Mouse (Mus musculus) gonadal fat pad, adult 2 months (tissue): ENCODE results near the gene Cd93. TPM values are rescaled to one million over a fixed set of nuclear protein-coding genes. Genes with fewer than 3 reads are reported as not detected.

ENCODE experiments used
- DNase-seq: peaks from one replicate; pipeline ENCODE4 v3.0.0-alpha.2; 2012; ENCODE audit warnings: low read depth
- polyA plus RNA-seq: library from polyadenylated mRNA; depleted of rRNA; stranded (reverse); fragments of >200 nt; gene quantifications from 2 replicates; pipeline ENCODE4 v1.2.3, GENCODE M21; 2012

Gene Cd93
- polyA plus RNA-seq, 1 experiment, result 20.1 TPM

GRCm38 (mm10) chr2:148442172-148442571 lies 1.2 kb downstream of the Cd93 start:
- DNase-seq, result no peak

- DNase-seq, result no peak
Observed at GRCm38 (mm10) chr2:148441421-148441820, 1.9 kb downstream of the Cd93 start.

GRCm38 (mm10) chr2:148439691-148440276 lies 3.6 kb downstream of the Cd93 start:
- no peak for DNase-seq

- no peak for DNase-seq
Observed at GRCm38 (mm10) chr2:148436285-148436684, 7.1 kb downstream of the Cd93 start.

GRCm38 (mm10) chr2:148432346-148432745 lies 11.0 kb downstream of the Cd93 start:
- no peak for DNase-seq

GRCm38 (mm10) chr2:148430941-148431340 lies 12.4 kb downstream of the Cd93 start:
- no peak for DNase-seq

GRCm38 (mm10) chr2:148429001-148429505 lies 14.3 kb downstream of the Cd93 start:
- DNase-seq, result no peak

- no peak for DNase-seq
Observed at GRCm38 (mm10) chr2:148428523-148428922, 14.8 kb downstream of the Cd93 start.

GRCm38 (mm10) chr2:148427553-148427952 lies 15.8 kb downstream of the Cd93 start:
- DNase-seq, result no peak

- DNase-seq, result no peak
Observed at GRCm38 (mm10) chr2:148425709-148426382, 17.5 kb downstream of the Cd93 start.

- no peak for DNase-seq
Observed at GRCm38 (mm10) chr2:148421706-148422105, 21.7 kb downstream of the Cd93 start.

- no peak for DNase-seq
Observed at GRCm38 (mm10) chr2:148421112-148421511, 22.3 kb downstream of the Cd93 start.

GRCm38 (mm10) chr2:148419776-148420175 lies 23.6 kb downstream of the Cd93 start:
- DNase-seq, result no peak

GRCm38 (mm10) chr2:148419151-148419550 lies 24.2 kb downstream of the Cd93 start:
- DNase-seq, result no peak

GRCm38 (mm10) chr2:148409821-148410220 lies 33.5 kb downstream of the Cd93 start:
- no peak for DNase-seq

GRCm38 (mm10) chr2:148409141-148409540 lies 34.2 kb downstream of the Cd93 start:
- DNase-seq, result no peak

- no peak for DNase-seq
Observed at GRCm38 (mm10) chr2:148408761-148409120, 34.6 kb downstream of the Cd93 start.

GRCm38 (mm10) chr2:148407870-148408760 lies 35.2 kb downstream of the Cd93 start, which contains the start of gene Thbd:
Gene Thbd, minus strand, starts transcription at chr2:148408188.
- no peak for DNase-seq

- DNase-seq, result no peak
Observed at GRCm38 (mm10) chr2:148406971-148407869, 36.1 kb downstream of the Cd93 start.

- no peak for DNase-seq
Observed at GRCm38 (mm10) chr2:148406160-148406970, 37.0 kb downstream of the Cd93 start.
